Mouse (Mus musculus) bone marrow macrophage, adult 2 months (primary cell): ENCODE results near the gene Hirip3.

Experiments used
- CTCF ChIP-seq: IDR thresholded peaks from 2 replicates; pipeline ENCODE4 v1.5.1; 2012; ENCODE audit warnings: low read depth, mild to moderate bottlenecking, low read length, moderate library complexity
- POLR2A ChIP-seq: IDR thresholded peaks from 2 replicates; pipeline ENCODE4 v1.6.1; 2012; ENCODE audit warnings: mild to moderate bottlenecking, low read depth, low read length, borderline replicate concordance

DNA sequence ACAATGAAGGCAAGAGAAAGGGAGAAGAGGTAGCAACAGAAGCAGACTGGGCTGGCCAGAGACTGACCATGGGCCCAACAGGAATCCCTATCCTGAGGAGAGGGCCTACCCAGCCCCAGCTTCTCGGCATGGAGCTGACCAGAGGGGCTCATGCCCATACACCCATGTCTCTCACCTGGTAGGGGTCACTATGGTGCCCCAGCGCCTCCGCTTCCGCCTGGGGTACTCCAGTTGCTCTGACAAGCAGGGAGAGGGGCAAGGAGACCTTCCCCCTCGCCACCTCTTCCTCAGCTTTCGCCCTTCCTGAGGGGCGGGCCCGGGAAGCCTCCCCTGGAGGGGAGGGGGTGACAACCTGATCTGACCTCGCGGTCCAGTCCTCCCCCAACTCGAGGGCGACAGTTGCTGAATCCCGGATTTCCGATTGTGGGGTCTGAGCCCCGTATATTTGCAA, 22.0 kb downstream of the Hirip3 start:
- TF ChIP-seq CTCF (no peak), POLR2A (no peak)
